Comparison of ENCODE assay signal across 24 mouse cellular contexts in the genomic region with DNA sequence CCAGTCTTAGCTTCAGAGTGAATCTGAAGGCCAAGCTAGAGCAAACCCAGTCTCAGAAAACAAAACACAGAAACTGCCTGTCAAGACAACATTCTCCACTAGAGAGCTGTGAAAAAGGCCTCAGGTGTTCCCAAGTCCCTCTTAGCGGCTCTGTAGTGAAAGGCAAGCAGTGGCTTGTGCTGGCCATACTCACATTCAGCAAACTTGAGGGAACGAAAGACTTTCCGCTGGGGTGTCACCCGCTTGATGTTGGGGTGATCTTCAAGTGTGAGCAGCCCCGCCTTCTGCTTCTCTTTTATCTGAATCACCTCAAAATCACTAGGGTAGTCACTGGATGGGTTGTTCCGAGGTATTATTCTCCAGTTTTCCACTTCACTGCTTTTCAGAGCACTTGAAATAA. TPM values are rescaled to one million over a fixed set of nuclear protein-coding genes. Genes with fewer than 3 reads are reported as not detected.
A peak's percentile ranks its signal among the peaks of the same experiment; 100 is the strongest.
DNase-seq lines count a peak whose midpoint lies in the region; ATAC-seq lines count a peak whose summit lies in the region.
"Had no signal": no experiment of that assay in that cellular context is flagged by ENCODE, and none has a peak within 500 bp of the region (broad histone marks: within the 10 kb centered on the region; RNA-seq: fewer than 3 reads in every experiment).

No protein-coding gene starts in this region.

- no peaks in the 10 kb centered on the region for H3K4me1 ChIP-seq in kidney, embryonic 14.5 days (ENCODE audit: control insufficient read depth, insufficient read depth, low read length)
- H3K4me1 ChIP-seq in midbrain, embryonic 11.5 days (ENCODE audit: control insufficient read depth, insufficient read depth, low read length), result no peaks in the 10 kb centered on the region
- H3K4me1 ChIP-seq: midbrain, embryonic 12.5 days had no signal

- H3K27me3 ChIP-seq in kidney, embryonic 14.5 days (ENCODE audit: control insufficient read depth, insufficient read depth, low read length), result no peaks in the 10 kb centered on the region
- H3K27me3 ChIP-seq in midbrain, embryonic 11.5 days (ENCODE audit: control insufficient read depth, insufficient read depth, low read length), result no peaks in the 10 kb centered on the region
- H3K27me3 ChIP-seq: intestine, embryonic 15.5 days; kidney, embryonic 15.5 days; liver, embryonic 13.5 days; midbrain, embryonic 12.5 days had no signal

- no peak for DNase-seq in kidney, adult 11 months
- peak; percentile 45 for DNase-seq in CD4-positive, CD25-positive, alpha-beta regulatory T cell, adult 2 months (ENCODE audit: low read depth, low spot score)
- DNase-seq in R1 (ENCODE audit: low read depth, low spot score), result peak; percentile 37
- DNase-seq in naive thymus-derived CD4-positive, alpha-beta T cell, adult 2 months (ENCODE audit: low read depth), result peak; percentile 60
- DNase-seq in cerebellum, adult 11-12 months, result no peak
- no peak for DNase-seq in midbrain, embryonic 11.5 days (ENCODE audit: low spot score, missing footprints)
- DNase-seq: adrenal gland, postnatal 25 days; cerebellum, adult 9-10 months; heart, postnatal 4 days; kidney, postnatal 4 days; liver, embryonic 13.5 days; lung, adult 2 months; lung, postnatal 14 days; spleen, adult 18-20 months; thymus, postnatal 4 days had no signal

- H3K4me2 ChIP-seq in kidney, embryonic 14.5 days (replicated peaks; ENCODE audit: low read depth, low read length), result no peak overlapping the region
- no peak overlapping the region for H3K4me2 ChIP-seq in midbrain, embryonic 11.5 days
- H3K4me2 ChIP-seq: hindbrain, embryonic 14.5 days; intestine, embryonic 15.5 days; kidney, embryonic 15.5 days; liver, embryonic 13.5 days; midbrain, embryonic 12.5 days had no signal

- H3K27ac ChIP-seq in kidney, embryonic 14.5 days (ENCODE audit: low read depth, low read length), result no peak overlapping the region
- no peak overlapping the region for H3K27ac ChIP-seq in midbrain, embryonic 11.5 days (ENCODE audit: low read depth, low read length)
- H3K27ac ChIP-seq: heart, embryonic 10.5 days; hindbrain, embryonic 14.5 days; intestine, embryonic 15.5 days; kidney, embryonic 15.5 days; liver, embryonic 13.5 days; midbrain, embryonic 12.5 days had no signal

- no peaks in the 10 kb centered on the region for H3K9me3 ChIP-seq in kidney, embryonic 14.5 days (ENCODE audit: control insufficient read depth, low read length)
- H3K9me3 ChIP-seq in midbrain, embryonic 11.5 days (ENCODE audit: control insufficient read depth, low read length), result no peaks in the 10 kb centered on the region
- H3K9me3 ChIP-seq: heart, embryonic 10.5 days; intestine, embryonic 15.5 days; kidney, embryonic 15.5 days; liver, embryonic 13.5 days; midbrain, embryonic 12.5 days had no signal

- peaks cover 65% of the 10 kb centered on the region for H3K36me3 ChIP-seq in kidney, embryonic 14.5 days (ENCODE audit: control insufficient read depth, insufficient read depth, low read length)
- peaks cover 12% of the 10 kb centered on the region; the same call in 1 of the 2 replicates for H3K36me3 ChIP-seq in midbrain, embryonic 11.5 days (ENCODE audit: control insufficient read depth, insufficient read depth, low read length)

- WGBS in kidney, embryonic 14.5 days, result 86% methylated on average over 6 of the region's 6 CpGs
- 95% methylated on average over 6 of the region's 6 CpGs for WGBS in midbrain, embryonic 11.5 days

- no peak overlapping the region for H3K4me3 ChIP-seq in kidney, embryonic 14.5 days (ENCODE audit: low read length)
- H3K4me3 ChIP-seq in midbrain, embryonic 11.5 days (ENCODE audit: low read depth, low read length), result no peak overlapping the region
- H3K4me3 ChIP-seq: heart, embryonic 10.5 days; intestine, embryonic 15.5 days; kidney, embryonic 15.5 days; liver, embryonic 13.5 days; midbrain, embryonic 12.5 days had no signal

- no peak for ATAC-seq in kidney, embryonic 14.5 days (ENCODE audit: low FRiP score, low TSS enrichment)
- ATAC-seq in midbrain, embryonic 11.5 days (ENCODE audit: low FRiP score), result no peak
- ATAC-seq: forebrain, embryonic 16.5 days; intestine, embryonic 15.5 days had no signal

- H3K9ac ChIP-seq in kidney, embryonic 14.5 days (ENCODE audit: low read depth, low read length), result 0 out of 2 replicates have a peak overlapping the region, but pooled peaks have one; percentile 18
- H3K9ac ChIP-seq in midbrain, embryonic 11.5 days (ENCODE audit: low read length), result no peak overlapping the region
- H3K9ac ChIP-seq: hindbrain, embryonic 14.5 days; intestine, embryonic 15.5 days; kidney, embryonic 15.5 days; liver, embryonic 13.5 days; midbrain, embryonic 12.5 days had no signal

RNA-seq across cellular contexts. Expression of a gene that starts 12.7 kb away (rescaled TPM):
- polyA plus RNA-seq in kidney, embryonic 14.5 days (2014; fragmentation: Nextera tagmentation; extraction: Ambion mirVana), result 66.4 and 131 TPM in 2 replicates
- 83.3 and 84.6 TPM in 2 replicates for polyA plus RNA-seq in midbrain, embryonic 11.5 days (2014; fragmentation: Nextera tagmentation; extraction: Ambion mirVana)

RNA-seq across cellular contexts. Expression of a gene that starts 29.2 kb away (rescaled TPM):
- 20.4 and 35.8 TPM in 2 replicates for polyA plus RNA-seq in kidney, embryonic 14.5 days (2014; fragmentation: Nextera tagmentation; extraction: Ambion mirVana)
- polyA plus RNA-seq in midbrain, embryonic 11.5 days (2014; fragmentation: Nextera tagmentation; extraction: Ambion mirVana), result 76.2 and 86.7 TPM in 2 replicates

RNA-seq across cellular contexts. Expression of a gene that starts 29.2 kb away (rescaled TPM):
- polyA plus RNA-seq in kidney, embryonic 14.5 days (2014; fragmentation: Nextera tagmentation; extraction: Ambion mirVana), result 0.11 and 0.37 TPM in 2 replicates
- 0.19 TPM in 1 of 2 replicates, not detected in the other for polyA plus RNA-seq in midbrain, embryonic 11.5 days (2014; fragmentation: Nextera tagmentation; extraction: Ambion mirVana)
- polyA plus RNA-seq: neural tube, embryonic 11.5 days had no signal

RNA-seq across cellular contexts. Expression of a gene that starts 44.3 kb away (rescaled TPM):
- not detected in 2 replicates for polyA plus RNA-seq in kidney, embryonic 14.5 days (2014; fragmentation: Nextera tagmentation; extraction: Ambion mirVana)
- not detected in 2 replicates for polyA plus RNA-seq in midbrain, embryonic 11.5 days (2014; fragmentation: Nextera tagmentation; extraction: Ambion mirVana)
- polyA plus RNA-seq: forebrain, embryonic 16.5 days; heart, embryonic 10.5 days; heart, embryonic 16.5 days; hindbrain, embryonic 14.5 days; kidney, embryonic 15.5 days; liver, embryonic 13.5 days; neural tube, embryonic 11.5 days had no signal

RNA-seq across cellular contexts. Expression of a gene that starts 59.2 kb away (rescaled TPM):
- polyA plus RNA-seq in kidney, embryonic 14.5 days (2014; fragmentation: Nextera tagmentation; extraction: Ambion mirVana), result 9.7 and 13.0 TPM in 2 replicates
- polyA plus RNA-seq in midbrain, embryonic 11.5 days (2014; fragmentation: Nextera tagmentation; extraction: Ambion mirVana), result 11.1 and 13.4 TPM in 2 replicates

Comparison
In these comparisons a context has a peak if more than half of its experiments do, and no peak if none do; other contexts are left out.
1. DNase-seq: peak in CD4-positive, CD25-positive, alpha-beta regulatory T cell, adult 2 months (single experiment), R1 (single experiment) and naive thymus-derived CD4-positive, alpha-beta T cell, adult 2 months (single experiment); none in kidney, adult 11 months (single experiment), cerebellum, adult 11-12 months (single experiment) and midbrain, embryonic 11.5 days (single experiment).